Mouse (Mus musculus): ENCODE measurements at regions not wholly inside any gene's neighbourhood (a gene's known extent, or its start where the extent isn't known, plus 50 kb on each side); places are given as distances from the start of the nearest gene placed in this dataset.

DNA sequence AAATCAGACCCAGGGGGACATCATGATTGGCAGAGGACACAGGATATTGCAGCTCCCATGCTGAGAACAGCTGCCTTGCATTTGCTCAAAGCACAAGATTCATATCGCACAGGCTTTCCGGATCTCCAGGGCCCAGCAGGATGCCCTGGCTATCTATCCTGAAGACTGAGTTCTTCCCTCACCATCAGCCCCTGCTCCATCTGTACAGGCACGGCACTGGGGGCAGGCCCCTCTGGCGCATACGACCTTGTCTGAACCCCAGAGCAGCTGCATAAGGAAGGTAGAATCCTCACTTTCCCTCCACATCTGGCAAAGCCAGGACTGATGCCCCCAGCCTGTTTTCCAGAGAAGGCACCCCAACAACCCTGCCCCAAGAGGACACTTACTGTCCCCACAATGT, 266.8 kb downstream of the Tns1 start:
- ATAC-seq (ENCODE audit: extremely low read depth, insufficient number of reproducible peaks, low FRiP score, poor library complexity, severe bottlenecking) = no peak

DNA sequence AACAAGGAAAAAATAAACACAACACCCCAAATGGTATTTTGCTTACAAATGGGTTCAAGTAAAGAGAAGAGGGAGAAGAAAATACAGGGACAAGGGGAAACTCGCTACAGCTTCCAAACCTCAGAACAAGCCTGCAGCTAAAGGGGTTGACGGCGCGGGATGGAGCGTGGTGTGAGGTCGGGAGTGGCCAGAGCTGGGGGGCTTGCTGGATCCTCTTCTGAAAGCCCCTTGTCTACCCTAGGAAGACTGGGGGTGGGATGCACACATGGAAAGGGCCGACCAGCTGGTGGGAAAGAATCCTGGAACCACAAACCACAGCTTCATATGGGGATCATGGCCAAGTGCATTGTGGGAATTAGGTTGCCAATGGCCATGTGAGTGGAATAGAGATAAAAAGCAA, 267.4 kb downstream of the Tns1 start:
- no peak for ATAC-seq (ENCODE audit: extremely low read depth, insufficient number of reproducible peaks, low FRiP score, poor library complexity, severe bottlenecking)

DNA sequence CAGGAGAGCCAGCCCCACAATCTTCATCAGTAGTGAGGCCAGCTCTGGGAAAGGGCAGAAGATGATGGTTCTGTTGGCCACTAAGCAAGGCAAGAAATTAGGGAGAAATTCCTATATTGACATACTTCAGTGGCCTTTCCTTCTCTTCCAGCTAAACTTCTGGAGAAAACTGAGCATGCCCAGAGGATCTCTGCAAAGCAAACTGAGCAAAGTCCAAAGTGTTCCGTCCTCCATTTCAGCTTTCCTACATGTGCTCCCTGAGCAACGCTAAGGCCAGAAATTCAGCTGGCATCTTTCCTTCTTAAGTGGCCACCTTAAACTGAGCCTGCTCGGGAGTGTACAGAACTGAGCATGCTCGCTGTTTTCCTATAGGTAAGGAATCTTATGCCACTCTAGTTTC, 268.9 kb downstream of the Tns1 start:
- ATAC-seq (ENCODE audit: extremely low read depth, insufficient number of reproducible peaks, low FRiP score, poor library complexity, severe bottlenecking) = no peak

DNA sequence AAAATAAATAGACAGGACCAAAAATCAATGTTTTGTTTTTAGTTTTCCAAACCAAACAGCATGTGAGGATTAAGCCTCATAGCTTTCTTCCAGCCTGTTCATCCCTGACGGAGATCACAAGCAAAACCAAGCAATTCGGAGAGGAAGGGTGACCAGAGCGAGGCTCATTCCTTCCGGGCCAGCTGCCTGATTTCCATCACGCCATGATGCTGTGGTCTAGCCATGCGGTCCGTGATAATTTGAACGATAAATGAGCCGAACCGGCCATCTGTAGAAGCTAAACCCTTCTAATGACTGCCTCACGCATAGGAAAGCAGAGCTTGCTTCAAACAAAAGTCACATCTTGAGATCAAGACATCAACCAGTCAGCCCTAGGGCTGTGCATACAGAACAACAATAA, 270.4 kb downstream of the Tns1 start:
- ATAC-seq (ENCODE audit: extremely low read depth, insufficient number of reproducible peaks, low FRiP score, poor library complexity, severe bottlenecking) = no peak

DNA sequence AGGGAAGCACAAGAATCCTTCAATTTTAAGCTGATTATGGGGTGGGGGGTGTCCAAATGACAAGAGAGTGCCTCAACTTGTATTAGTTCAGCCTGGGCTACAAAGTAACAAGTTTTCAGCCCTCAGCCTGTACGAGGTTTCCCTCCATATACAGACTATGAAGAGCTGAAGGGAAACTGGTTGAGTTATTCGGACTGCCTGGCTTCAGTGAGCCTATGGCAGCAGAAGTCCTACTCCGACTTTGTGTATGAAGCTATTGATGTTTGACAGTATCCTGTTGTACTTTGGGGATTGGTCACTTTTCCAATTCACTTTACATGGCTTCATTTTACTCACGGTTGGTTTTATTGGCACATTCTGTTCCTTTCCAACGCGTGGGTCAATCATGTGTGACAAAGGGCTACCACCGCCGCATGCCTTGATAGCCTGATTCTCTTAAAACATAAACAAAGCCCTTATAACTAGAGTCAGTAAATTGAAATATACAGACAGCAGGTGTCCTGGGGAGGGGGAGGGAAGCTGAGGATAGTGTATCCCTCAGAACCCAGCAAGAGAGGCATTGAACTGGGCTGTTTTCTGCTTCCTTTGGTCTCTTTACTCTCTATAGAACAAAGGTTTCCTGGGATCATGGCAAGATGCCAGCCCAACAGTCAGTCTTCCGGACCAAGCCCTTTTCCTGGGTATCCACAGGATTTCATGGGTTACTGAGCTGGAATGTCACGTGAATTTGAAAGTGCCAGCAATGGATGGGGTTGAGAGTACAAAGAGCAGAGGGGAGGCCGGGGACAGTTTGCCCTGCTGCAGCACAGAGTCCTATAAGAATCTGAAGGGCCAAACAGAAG, 273.9 kb downstream of the Tns1 start:
- ATAC-seq (ENCODE audit: extremely low read depth, insufficient number of reproducible peaks, low FRiP score, poor library complexity, severe bottlenecking) = no peak

DNA sequence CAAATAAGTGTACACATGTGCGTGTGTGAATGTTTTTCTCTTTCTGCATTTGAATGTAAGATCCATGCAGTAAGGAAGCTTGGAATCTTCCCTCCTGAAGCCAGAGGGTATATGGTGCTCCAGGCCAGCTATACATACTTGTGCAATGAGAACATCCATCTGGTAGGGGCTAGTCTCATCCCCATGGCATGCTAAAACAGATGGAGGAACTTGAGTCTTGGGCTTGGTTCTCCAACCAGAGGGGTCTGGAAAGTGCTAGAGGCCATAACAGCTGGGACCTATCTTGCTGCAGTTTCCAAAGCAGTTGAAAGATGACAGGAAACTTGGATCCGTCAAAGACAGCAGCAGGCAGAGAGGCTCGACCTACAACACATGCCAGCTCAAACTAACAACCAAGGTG, 275.9 kb downstream of the Tns1 start:
- no peak for ATAC-seq (ENCODE audit: extremely low read depth, insufficient number of reproducible peaks, low FRiP score, poor library complexity, severe bottlenecking)

DNA sequence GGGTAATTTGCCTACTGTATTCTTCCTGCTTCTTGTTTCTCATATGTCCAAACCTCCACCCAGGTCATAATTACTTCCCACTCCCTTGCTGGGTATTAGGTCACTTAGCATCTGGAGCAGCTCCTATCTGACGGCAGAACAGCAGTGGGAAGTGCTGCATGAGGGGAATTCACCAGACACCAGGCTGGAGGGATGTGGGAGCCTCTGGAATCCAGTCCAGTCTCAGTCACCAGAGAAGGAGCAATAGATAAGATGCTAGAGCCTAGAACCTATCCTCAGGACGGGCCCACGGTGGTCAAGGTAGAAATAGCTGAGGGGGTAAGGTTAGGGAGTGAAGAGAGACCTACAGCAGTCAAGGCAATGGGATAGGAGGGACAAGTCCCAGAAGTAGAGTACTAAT, 277.1 kb downstream of the Tns1 start:
- ATAC-seq (ENCODE audit: extremely low read depth, insufficient number of reproducible peaks, low FRiP score, poor library complexity, severe bottlenecking) = no peak

DNA sequence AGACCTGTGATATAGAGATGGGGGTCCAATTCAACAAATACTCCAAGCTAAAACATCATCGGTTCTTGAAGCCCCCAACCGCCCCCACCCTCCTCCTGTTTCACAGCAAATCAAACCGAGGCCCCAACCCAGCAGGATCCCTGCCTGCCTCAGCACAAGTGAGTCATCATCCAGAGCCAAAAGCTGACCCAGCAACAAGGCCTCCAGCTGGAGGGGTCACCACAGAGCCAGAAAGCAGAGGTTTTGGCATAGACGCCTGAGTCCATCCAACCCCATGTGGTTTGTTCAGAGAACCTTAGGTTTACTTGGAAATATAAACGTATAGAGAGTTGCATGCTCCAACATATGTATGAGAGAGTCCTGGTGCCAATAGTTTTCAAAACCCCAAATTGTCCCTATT, 279.1 kb downstream of the Tns1 start:
- ATAC-seq (ENCODE audit: extremely low read depth, insufficient number of reproducible peaks, low FRiP score, poor library complexity, severe bottlenecking) = no peak

DNA sequence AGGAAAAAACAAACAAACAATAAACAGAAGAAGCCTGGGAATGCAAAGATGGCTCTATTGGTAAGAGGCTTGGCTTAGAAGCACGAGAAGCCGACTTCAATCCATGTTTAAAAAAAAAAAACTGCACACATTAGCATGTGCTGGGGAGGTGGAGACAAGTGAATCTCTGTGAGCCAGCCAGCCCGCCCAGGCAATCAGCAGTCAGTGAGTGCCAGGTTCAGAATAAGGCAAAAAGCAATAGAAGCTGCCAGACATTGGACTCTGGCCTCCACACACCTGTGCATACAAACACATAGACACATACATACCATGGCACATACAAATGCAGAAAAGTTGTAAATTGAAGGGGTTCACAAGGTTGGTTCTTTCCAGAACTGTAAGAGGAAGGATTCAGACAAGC, 279.7 kb downstream of the Tns1 start:
- ATAC-seq (ENCODE audit: extremely low read depth, insufficient number of reproducible peaks, low FRiP score, poor library complexity, severe bottlenecking) = no peak

DNA sequence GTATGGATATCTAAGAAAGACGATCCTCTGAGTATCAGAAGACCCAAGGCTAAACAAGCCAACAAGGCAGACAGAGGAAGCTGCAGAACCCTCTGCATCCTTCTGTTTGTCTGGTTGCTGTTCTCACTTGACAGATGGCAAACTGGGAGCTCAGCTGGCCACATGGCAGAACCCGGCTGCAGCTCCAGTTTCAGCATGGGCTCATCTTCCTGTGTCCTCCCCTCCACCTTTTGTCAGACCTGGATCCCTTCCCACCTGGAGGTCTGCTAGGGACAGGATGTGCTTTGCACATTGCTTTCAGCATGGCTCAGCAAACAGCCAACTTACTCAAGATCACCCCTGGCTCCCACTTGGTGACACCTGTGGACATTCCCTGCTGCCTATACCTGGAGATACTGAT, 284.9 kb downstream of the Tns1 start:
- ATAC-seq (ENCODE audit: extremely low read depth, insufficient number of reproducible peaks, low FRiP score, poor library complexity, severe bottlenecking) = 0 out of 2 replicates have a peak, but pooled peaks have one; percentile 9

DNA sequence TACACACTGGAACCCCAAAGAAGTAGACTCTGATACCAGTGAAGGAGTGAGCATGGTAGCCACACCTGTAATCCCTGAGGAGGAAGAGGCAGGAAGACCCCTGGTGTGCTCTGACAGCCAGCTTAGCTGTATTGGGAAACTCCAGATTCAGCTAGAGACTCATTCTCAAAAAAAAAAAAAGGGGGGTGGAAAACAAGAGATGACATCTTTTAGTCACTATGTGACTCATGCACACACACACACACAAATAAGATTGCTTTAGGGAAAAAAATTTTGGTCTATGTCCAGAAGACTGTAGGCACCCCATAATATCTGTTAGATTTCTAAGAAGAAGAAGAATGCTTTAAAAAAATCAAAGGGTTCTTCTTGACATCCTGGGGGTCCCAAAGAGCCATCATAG, 287.6 kb downstream of the Tns1 start:
- no peak for ATAC-seq (ENCODE audit: extremely low read depth, insufficient number of reproducible peaks, low FRiP score, poor library complexity, severe bottlenecking)

DNA sequence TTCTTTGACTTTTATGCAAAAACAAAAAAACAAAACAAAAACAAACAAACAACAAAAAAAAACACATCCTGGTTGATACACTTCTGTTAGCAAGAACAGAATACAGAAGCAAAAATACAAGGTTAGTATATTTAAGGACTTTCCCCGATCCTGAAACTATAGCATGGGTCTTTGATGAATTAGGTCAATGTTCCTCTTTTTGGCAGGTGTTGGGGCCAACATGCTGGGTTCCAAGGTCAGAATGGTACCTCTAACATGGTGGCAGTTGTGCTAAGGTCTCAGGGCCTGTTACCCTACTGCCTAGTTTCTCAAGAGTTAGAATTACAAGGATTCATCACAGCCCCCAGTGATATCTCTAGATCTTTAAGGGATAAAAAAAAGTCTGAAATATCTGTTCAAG, 289.7 kb downstream of the Tns1 start:
- ATAC-seq (ENCODE audit: extremely low read depth, insufficient number of reproducible peaks, low FRiP score, poor library complexity, severe bottlenecking) = no peak

DNA sequence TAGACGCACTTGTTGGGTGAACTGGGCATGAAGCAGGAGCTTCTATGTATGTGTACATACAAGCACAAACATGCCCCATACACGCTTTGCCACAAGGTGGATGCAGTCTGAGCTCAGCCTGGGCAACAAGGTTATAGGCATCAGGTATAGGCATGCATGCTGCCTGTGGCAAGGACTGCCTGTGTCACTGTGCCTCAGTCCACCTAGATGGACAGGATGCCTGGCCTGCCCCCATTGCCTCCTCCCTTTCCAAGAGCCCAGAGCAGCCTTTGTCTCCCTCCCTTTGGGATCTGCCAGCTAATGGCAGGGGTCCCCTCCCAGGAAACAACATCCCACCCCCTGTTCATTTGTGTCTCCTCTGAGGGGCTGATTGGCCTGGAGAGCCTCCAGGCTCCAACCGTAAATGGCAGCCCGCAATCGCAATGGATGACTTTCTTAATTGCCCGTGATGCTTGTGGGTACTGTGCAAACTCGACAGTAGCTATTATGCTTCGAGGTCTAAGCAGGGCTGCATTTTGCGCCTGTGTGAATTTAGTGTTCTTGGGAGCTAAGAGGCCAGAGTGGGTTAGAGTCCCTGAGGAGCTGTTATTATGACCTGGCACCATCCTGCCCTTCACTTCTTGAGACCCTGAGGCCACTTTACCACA, 293.6 kb downstream of the Tns1 start:
- no peak for ATAC-seq (ENCODE audit: extremely low read depth, insufficient number of reproducible peaks, low FRiP score, poor library complexity, severe bottlenecking)

DNA sequence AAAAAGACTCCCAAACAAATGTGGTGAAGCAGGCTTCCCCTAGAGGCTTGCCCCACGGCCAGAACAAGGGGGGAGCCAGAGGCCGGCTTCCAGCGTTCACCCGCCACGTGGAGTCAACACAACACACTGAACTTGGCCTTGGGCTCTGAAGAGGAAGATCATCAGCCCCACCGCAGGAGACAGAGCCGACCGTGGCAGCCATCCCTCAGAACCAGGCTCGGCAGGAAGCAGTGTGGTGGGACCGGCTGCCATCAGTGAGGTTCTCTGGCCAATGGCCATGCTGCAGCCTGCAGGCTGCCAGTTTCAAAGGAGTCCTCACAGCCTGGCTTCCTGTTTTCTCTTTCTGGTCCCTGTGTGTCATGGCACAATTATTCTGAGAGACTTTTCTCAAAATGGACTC, 295.3 kb downstream of the Tns1 start:
- no peak for ATAC-seq (ENCODE audit: extremely low read depth, insufficient number of reproducible peaks, low FRiP score, poor library complexity, severe bottlenecking)

DNA sequence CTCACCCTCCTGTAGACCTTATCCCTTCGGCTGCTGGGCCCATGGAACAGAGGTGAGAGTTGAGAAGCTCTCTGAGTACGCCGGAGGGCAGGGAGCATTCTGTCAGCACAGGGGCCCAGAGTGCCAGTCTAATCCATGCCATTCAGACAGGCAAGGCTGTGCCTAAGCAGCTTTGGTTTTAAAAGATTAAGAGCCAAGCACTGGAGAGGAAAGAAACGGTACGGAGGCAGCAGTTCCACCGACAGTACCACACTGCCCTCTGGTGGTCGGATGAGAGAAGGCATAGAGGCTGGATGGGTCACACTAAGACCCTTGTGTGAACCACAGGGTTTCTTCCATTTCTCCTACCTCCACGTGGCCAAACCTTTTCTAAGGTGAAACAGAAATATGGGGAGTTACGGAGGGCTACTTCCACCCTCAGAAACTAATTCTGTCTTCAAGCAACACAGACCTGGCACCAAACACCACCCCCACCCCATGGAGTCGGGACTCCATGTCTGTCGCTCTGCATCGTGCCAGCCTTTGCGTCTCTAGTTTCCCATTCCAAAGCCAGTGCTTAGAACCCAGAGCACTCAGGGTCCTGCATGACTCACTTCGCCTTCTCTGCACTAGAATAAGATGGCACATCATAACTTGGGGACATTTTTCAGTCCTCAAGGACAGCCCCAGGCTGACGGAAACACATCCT, 297.9 kb downstream of the Tns1 start:
- no peak for ATAC-seq (ENCODE audit: extremely low read depth, insufficient number of reproducible peaks, low FRiP score, poor library complexity, severe bottlenecking)

DNA sequence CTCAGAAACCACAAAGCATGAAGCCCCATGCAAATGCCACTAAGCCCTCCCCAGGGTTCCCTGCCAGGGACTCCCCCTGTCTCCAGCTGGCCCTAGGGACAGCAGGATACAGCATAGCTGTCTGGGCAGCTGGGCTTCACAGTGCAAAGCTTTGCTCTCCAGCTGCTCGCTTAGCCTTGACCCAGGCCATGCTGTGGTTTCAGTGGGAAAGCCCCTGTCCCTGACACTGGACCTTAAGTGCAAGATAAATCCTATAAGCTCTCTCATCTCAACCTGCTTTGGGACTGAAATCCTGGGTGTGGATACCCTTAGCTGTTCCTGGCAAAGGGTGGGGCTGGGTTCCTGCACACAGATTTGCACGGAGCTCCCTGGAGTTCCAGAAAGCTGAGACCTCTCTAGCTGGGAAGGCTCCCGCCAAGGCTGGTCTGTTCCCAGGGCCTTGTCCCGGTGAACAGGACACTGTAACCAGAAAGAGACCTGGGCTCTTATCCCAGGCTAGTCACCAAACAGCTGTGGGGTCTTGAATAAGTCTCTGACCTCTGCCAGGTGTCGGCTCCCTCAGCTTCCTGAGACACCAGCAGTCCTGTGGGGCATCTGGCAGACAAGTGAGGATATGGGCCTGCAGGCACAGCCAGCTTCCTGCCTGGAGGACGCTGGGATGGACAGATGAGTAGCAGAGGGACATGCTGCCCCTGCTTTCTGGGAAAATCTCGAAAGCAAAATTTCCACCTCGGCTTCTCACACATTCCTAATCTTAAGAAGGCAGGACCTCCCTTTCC, 299.7 kb downstream of the Tns1 start:
- ATAC-seq (ENCODE audit: extremely low read depth, insufficient number of reproducible peaks, low FRiP score, poor library complexity, severe bottlenecking) = no peak

DNA sequence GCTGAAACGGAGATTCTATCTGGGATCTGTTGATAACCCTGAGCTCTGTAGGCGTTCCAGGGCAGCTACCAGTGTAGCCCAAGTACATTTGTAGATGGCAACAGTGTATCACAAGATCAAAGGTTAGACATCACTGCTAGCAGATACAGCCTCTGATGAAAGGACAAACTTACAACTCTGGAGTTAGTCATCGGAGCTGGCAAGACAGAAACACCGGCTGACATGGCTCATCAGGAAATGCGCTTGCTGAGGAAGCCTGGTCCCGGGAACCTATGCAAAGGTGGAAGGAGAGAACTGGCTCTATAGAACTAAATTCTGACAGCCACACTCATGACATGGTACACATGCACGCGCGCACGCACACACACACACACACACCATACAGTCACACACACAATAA, 300.5 kb downstream of the Tns1 start:
- no peak for ATAC-seq (ENCODE audit: extremely low read depth, insufficient number of reproducible peaks, low FRiP score, poor library complexity, severe bottlenecking)

DNA sequence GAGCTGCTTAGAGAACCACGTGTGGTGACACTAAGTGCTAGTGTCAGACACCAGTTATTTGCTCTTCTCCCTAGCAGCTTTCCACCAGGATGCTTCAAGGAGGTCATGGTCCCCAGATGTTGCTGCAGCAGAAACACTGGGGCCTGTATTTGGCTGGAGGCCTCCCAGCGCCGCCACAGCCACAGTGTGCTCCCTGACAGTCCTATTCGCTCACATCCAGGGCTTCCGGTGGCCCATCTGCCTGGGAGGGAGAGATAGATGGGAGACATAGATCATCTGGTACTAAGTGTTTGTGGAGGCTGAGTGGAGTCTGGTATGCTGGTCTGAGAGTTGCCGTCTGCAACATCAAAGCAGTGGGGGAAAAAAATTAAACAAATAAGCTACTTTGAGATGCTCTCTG, 301.6 kb downstream of the Tns1 start:
- no peak for ATAC-seq (ENCODE audit: extremely low read depth, insufficient number of reproducible peaks, low FRiP score, poor library complexity, severe bottlenecking)

DNA sequence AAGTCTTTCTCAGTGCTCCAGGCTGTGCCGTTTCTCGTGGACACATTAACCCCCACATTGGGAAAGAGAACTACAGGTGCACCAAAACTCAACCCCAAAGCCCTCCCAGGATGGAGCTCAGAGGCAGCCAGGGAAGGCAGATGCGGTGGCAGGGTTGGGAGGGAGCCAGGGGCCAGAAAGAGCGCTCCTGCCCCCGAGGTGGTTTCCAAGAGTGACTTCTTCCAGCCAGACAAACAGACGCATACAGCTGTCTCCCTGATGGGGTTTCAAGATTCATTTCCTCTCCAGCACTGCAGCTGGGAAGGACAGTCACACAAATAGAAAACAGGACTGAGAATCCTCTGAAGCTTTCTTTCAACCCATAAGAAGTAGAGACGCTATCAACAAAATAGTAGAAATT, 303.5 kb downstream of the Tns1 start:
- ATAC-seq (ENCODE audit: extremely low read depth, insufficient number of reproducible peaks, low FRiP score, poor library complexity, severe bottlenecking) = no peak
